Mouse (Mus musculus): Measurements from ENCODE around the gene Fabp1. TPM values are rescaled to one million over a fixed set of nuclear protein-coding genes. Genes with fewer than 3 reads are reported as not detected.

The Fabp1 gene
- polyA plus RNA-seq, 1 experiment from 2014 or later, result not detected

DNA sequence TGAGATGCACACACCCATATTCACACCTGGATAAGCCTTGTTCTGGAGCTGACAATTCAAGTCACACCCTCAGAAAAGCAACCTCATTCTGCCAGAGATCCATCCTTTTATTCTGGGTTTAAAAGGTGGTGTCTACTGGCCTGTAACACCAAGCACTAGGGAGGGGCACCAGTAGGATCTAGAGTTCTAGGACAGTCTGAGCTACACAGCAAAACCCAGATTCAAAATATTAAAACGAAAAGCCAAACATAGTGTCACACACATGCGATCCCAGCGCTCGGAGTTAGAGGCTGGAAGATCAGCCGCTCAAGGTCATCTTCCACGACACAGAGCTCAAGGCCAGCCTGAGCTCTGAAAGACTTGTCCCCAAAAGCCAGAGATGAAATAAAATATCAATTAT is 54.8 kb downstream of the Fabp1 start:
- WGBS, result 96% methylated on average over 6 of the region's 6 CpGs
- no peaks in the 10 kb centered on the region for H3K4me1 ChIP-seq (replicated peaks)
- no peaks in the 10 kb centered on the region for H3K27me3 ChIP-seq (ENCODE audit: insufficient read depth, poor library complexity, severe bottlenecking)
- no peaks in the 10 kb centered on the region for H3K9me3 ChIP-seq
- H3K27ac ChIP-seq, result no peak overlapping the region
- no peaks in the 10 kb centered on the region for H3K36me3 ChIP-seq
- no peak overlapping the region for H3K4me3 ChIP-seq
- DNase-seq (ENCODE audit: low spot score), result no peak

Other genes with a start within 250 kb of the Fabp1 start
- gene Foxi3, start 243.3 kb upstream of the Fabp1 start, polyA plus RNA-seq (2016; fragmentation: Nextera tagmentation; extraction: Ambion mirVana), result not detected in 2 replicates
- 6.4 and 8.2 TPM in 2 replicates for gene Thnsl2, start 55.4 kb upstream of the Fabp1 start, polyA plus RNA-seq (2016; fragmentation: Nextera tagmentation; extraction: Ambion mirVana)
- gene Krcc1, start 71.8 kb downstream of the Fabp1 start, polyA plus RNA-seq (2016; fragmentation: Nextera tagmentation; extraction: Ambion mirVana), result 28.4 and 32.8 TPM in 2 replicates
- gene Smyd1, start 122.4 kb downstream of the Fabp1 start, polyA plus RNA-seq (2016; fragmentation: Nextera tagmentation; extraction: Ambion mirVana), result 0.14 and 0.36 TPM in 2 replicates
- 0.13 TPM in 1 of 2 replicates, not detected in the other for gene Cd8b1, start 123.0 kb downstream of the Fabp1 start, polyA plus RNA-seq (2016; fragmentation: Nextera tagmentation; extraction: Ambion mirVana)
- not detected in 2 replicates for gene Cd8a, start 173.6 kb downstream of the Fabp1 start, polyA plus RNA-seq (2016; fragmentation: Nextera tagmentation; extraction: Ambion mirVana)
- gene Rmnd5a, start 240.8 kb downstream of the Fabp1 start, polyA plus RNA-seq (2016; fragmentation: Nextera tagmentation; extraction: Ambion mirVana), result 7.9 and 10.4 TPM in 2 replicates